Mouse (Mus musculus) monocyte, adult 59 days (primary cell): ENCODE data around the gene Idh3a. TPM values are rescaled to one million over a fixed set of nuclear protein-coding genes. Genes with fewer than 3 reads are reported as not detected.

ENCODE experiments used
- total RNA-seq, 2 experiments: library from RNA; stranded (reverse); gene quantifications; one replicate each; pipeline ENCODE4 v1.2.4; 2023

The Idh3a gene
- total RNA-seq: 10 to 100 TPM; 16.8 to 18.6 TPM

DNA sequence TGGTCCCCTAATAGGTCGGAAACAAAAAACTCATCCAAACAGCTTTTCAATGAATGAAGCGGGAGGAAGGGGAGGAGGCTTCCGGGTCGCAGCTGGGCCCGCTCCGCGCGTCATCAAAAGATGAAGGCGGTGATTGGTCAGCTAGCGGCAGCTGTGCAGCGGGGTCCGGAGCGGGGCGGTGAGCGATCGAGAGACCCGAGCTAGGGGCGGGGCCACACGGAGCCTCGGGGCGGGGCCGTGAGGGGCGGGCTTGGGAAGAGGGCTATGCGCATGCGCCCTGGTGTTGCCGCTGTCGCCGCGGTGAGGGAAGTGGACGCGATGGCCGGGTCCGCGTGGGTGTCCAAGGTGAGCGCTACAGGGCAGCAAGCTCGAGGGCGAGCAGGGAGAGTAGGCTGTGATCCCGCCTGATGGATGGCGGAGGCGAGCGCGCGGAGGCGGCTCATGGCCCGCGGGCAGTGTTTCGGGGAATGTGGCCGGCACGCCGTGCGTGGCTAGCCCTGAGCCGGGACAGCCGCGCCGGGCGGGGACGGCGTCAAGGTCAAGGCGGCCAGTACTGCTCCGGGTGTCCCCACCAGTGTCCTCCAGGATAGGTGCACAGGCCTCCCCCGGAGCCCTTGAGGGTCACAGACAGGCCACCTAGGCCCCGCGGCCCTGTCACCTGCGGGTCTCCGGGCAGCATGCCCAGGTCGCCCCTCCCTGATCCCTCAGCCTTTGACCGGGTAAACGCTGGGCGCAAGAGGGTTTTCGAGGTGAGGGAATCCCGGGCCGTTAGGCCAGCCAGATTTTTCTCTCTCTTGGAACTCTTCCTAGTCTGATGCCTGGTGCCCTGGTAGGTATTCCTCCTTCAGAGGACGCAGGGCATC lies at the start of gene Idh3a:
Idh3a (plus strand) TSS at position 136 of the 863 bp plus-strand sequence.

DNA sequence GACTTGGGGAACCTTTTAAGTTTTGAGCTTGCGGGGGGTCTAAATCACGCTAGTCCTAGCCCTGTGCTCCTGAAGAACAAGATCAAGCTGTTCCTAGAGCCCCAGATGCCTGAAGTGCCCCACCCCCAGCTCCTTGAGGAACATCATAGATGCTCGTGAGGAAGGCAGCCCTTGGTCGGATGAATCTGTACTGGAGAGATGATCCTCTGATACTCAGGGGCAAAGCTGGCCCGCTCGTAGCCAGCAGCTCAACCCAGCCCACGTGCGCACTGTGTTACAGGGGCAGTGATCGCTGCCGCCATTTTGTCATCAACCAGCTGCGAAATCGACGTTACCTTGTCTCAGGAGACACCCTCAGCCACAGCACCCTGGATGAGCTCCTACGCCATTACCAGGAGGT lies 47.5 kb upstream of the Idh3a start, which contains the start of gene Sh2d7:
Sh2d7 (plus strand) TSS at position 301 of the 400 bp plus-strand sequence.

DNA sequence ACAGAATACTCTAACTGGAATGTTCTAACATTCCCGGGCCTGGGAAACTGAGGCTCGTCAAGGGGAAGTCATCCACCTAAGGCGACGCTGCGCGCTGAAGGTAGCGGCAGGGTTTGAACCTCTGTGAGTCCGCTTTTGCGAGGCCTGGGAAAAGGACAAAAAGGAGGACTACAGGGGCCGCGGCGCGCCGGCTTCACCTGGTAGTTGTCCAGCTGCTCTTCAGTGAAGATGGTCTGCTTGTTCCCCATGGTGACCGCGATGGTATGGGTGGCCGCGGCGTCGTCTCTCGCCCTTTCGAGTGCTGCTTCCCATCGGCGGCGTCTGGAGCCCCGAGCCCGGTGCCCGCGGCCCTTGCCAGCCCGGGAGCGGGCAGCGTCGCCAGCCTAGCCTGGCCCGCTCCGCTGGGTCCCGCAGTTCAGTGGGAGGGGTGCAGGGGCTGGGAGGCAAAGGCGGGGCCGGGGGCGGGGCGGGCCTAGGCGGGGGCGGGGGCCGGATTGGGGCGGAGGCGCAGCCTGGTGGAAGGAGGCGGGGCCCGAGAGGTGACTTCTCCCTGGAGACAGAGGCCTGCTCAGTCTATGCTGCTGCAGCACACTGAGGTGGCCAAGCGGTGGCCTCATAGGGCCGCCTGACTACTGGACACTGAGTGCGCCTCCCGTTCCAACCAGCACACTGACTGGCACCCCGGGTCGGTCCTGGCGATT lies 26.2 kb upstream of the Idh3a start, which contains the start of gene Cib2:
Cib2 (minus strand) TSS at position 448 of the 701 bp plus-strand sequence.

Other genes with a start within 250 kb of the Idh3a start
- 10 to 100 TPM; 23.7 to 26.2 TPM for gene Dmxl2, start 84.7 kb upstream of the Idh3a start, total RNA-seq
- not detected for gene Sh2d7, start 47.4 kb upstream of the Idh3a start, total RNA-seq
- 1 to 10 TPM; 8.6 to 9.9 TPM for gene Cib2, start 26.1 kb upstream of the Idh3a start, total RNA-seq
- gene Acsbg1, start 75.5 kb downstream of the Idh3a start, total RNA-seq: under 1 TPM; 0.58 to 0.76 TPM
- 1 to 10 TPM; 1.4 to 1.7 TPM for gene Dnaja4, start 112.5 kb downstream of the Idh3a start, total RNA-seq
- gene Wdr61, start 148.2 kb downstream of the Idh3a start, total RNA-seq: 10 to 100 TPM; 38.8 to 41.4 TPM
- gene Crabp1, start 178.4 kb downstream of the Idh3a start, total RNA-seq: not detected